Mouse (Mus musculus) CD8-positive naive resting alpha-beta T cell, adult 57 days (primary cell): Measurements from ENCODE around the gene Hnrnph2. TPM values are rescaled to one million over a fixed set of nuclear protein-coding genes. Genes with fewer than 3 reads are reported as not detected.

Source experiments
- total RNA-seq: library from RNA; stranded (reverse); gene quantifications from one replicate; pipeline ENCODE4 v1.2.4, GENCODE M21; 2023

Gene Hnrnph2
- total RNA-seq, result 127 TPM

GRCm38 (mm10) chrX:134600659-134601379 lies at the start of gene Hnrnph2, which contains the start of gene Gla:
TSS of gene Hnrnph2 (plus strand) at chrX:134601179.
TSS of gene Gla (minus strand) at chrX:134601125.

DNA sequence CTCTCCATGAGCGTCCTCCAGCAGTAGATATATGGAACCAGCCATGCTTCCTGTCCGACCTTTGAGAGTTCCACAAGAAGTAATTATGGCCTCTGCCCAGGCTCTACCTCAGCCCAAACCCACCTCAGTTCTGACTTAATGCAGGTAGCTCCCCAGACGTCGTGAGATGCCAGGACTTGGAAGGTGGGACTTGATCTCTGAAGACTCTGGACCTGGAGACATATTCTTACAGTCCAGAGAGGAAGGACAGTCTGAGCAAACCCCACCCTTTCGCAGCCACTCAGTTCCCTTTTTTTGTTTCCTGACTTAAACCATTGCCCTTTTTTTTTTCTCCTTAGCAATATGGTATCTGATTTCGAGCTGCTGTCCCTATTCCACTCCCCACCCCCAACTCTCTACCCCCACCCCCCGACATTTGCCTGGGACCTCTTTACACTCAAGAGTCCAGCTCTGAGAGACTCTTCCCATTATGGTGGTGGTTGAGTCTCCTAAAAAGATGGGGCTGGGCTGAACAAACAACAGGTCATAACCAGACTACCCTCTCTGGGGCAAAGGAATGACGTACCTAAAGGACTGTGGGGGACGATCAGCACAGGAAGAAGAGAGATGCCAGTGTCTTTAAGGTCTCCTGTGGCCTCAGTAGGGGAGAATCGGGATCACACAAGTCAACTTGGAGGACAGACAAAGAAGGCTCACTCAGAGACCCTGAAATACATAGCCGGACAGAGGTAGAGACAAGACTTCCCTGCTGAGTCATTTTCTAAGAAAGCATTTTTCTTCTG lies 17.9 kb upstream of the Hnrnph2 start, which contains the start of gene Btk:
TSS of gene Btk (minus strand) at position 683 of the 782 bp plus-strand sequence.

DNA sequence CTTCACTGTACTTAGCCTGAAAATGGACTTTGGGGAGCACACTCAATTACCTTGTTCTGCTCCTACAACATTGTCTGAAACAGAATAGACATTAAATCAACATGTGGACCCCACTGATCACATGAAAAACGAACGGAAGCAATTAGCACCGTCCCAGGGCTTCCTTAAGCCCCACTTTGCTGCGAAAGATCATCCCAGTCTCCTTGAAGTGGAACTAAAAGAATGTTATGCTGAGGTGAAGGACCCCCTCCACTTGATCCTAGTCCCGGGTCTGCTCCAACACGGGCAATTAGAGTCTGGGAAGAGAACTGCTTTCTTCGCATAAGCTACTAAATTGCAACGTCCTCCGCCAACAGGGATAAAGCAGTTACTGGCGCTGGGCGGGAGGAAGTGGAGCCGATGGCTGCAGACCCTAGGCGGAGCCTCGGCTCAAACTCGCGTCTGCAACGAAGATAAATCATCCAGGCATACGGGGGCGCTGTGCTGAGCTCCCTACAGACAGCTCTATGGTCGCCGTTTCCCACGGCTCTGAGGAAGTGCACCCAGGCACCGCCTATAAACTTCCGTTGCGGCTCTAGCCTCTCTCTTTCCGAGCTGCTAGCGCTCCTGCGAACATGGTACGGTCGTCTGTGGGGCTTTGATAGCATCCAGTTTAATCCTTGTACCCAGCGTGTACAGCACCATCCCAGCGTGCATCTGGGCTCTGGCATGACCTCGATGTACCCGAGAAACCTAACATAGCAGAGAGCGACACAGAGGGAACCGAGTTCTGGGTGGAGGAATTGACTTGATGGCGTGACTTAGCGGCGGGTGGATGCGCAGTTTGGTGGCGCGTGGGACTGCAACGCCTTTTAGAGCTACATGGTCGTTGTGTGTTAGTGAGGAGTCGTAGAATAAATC lies 15.6 kb upstream of the Hnrnph2 start, which contains the start of gene Rpl36a:
TSS of gene Rpl36a (plus strand) at position 552 of the 900 bp plus-strand sequence.

Other genes starting within 250 kb of the Hnrnph2 start
- not detected for gene Drp2, start 196.6 kb upstream of the Hnrnph2 start, total RNA-seq
- gene Taf7l, start 124.7 kb upstream of the Hnrnph2 start, total RNA-seq, result not detected
- gene Timm8a1, start 59.3 kb upstream of the Hnrnph2 start, total RNA-seq, result 15.3 TPM
- 9.8 TPM for gene Btk, start 17.6 kb upstream of the Hnrnph2 start, total RNA-seq
- gene Rpl36a, start 15.5 kb upstream of the Hnrnph2 start, total RNA-seq, result 732 TPM
- 16.3 TPM for gene Gla, start 54 bp upstream of the Hnrnph2 start, total RNA-seq
- 8.9 TPM for gene Armcx4, start 85.3 kb downstream of the Hnrnph2 start, total RNA-seq
- 7.5 TPM for gene Armcx1, start 116.8 kb downstream of the Hnrnph2 start, total RNA-seq
- 2.9 TPM for gene Armcx6, start 150.2 kb downstream of the Hnrnph2 start, total RNA-seq
- gene Armcx3, start 155.4 kb downstream of the Hnrnph2 start, total RNA-seq, result 12.0 TPM
- 32.3 TPM for gene Armcx2, start 208.0 kb downstream of the Hnrnph2 start, total RNA-seq